Mouse (Mus musculus): ENCODE measurements around the gene Cdk5r2.

DNA sequence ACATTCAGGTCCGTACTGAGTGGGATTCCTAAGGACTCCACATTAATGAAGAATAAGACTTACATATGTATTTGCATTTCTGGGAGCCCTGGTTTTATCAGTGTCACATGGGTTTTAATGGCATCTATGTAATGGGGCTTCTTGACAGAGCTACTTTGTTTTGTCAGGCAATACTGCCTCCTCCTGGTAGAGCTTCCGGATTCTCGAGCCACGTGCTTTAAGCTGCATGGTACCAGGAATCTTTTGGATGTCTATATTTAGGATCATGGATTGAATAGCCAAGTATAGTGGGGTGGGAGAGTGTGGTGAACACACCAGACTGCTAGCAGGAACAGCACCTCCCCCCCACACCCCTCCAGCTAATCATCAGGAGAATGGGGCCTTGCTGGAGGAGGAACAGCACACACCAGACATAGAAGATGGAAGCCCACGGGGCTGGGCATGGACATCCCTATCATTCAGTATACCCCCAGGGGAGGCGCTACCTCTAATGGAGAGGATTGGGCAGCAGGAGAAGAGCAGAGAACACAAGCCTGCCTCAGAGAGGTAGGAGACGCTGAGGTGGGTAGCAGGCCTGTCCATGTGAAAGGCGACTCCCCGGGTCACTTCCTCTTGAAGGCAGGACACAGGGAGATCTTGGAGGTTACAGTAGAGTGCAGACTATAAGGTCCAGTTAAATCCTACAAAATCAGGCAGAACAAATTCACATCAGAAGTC is 39.6 kb upstream of the Cdk5r2 start:
- TF ChIP-seq CTCF (IDR thresholded peaks at IDR 0.05; ENCODE audit: low read depth) (peak; percentile 53), EP300 (optimal IDR thresholded peaks at IDR 0.05) (no peak)
